Mouse (Mus musculus) erythroblast, embryonic 14.5 days (primary cell): ENCODE data around the gene March10.

Experiments
- GATA1 ChIP-seq: IDR thresholded peaks from 2 replicates; pipeline ENCODE4 v1.6.1; 2012; ENCODE audit warnings: low read length, inconsistent platforms, mixed read lengths
- TAL1 ChIP-seq: IDR thresholded peaks from 3 replicates; pipeline ENCODE4 v1.6.1; 2012; ENCODE audit warnings: low read length, inconsistent platforms, mixed read lengths

DNA sequence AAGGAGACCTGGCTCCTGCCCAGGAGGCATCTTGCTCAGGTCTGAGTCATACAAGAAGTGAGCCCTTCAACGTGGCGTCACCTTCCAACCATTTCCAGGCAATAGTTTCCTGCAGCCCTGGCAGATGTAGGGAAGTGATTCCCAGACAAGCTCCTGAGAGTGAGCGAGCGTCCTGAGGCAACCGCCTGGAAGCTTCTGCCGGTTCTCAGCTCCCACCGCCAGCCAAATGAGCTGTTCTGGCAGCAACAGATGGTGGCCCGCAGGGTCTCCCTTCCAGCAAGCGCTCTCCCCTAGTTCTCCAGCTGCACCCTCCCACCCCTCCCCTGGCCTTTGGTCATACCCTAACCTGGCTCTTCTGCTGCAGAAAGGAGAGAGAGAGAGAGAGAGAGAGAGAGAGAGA lies 54.2 kb downstream of the March10 start:
- TF ChIP-seq GATA1 (no peak), TAL1 (no peak)
